Mouse (Mus musculus) mouse trophoblast stem cell (cell line): Measurements from ENCODE around the gene Wbp2nl.

Experiments
- in situ Hi-C, 2 experiments: fragments of 300-500 bp; cut with MseI, MboI; formaldehyde crosslinking; loops; 2 replicates in 1 of 2; 3 replicates in 1 of 2; pipeline ENCODE4 v1.15.1; 2025

Gene Wbp2nl

GRCm38 (mm10) chr15:82317839-82318238 is 19.1 kb downstream of the Wbp2nl start:
- in situ Hi-C loops = no loop called here

- in situ Hi-C loops = no loop called here
Measured at GRCm38 (mm10) chr15:82319613-82320012, 20.9 kb downstream of the Wbp2nl start.

GRCm38 (mm10) chr15:82322195-82322594 is 23.4 kb downstream of the Wbp2nl start:
- in situ Hi-C loops = no loop called here

- in situ Hi-C loops = no loop called here
Measured at GRCm38 (mm10) chr15:82325382-82325781, 26.6 kb downstream of the Wbp2nl start.

GRCm38 (mm10) chr15:82335194-82335593 is 36.4 kb downstream of the Wbp2nl start:
- in situ Hi-C loops = no loop called here

GRCm38 (mm10) chr15:82336629-82337028 is 37.9 kb downstream of the Wbp2nl start:
- in situ Hi-C loops = no loop called here

- in situ Hi-C loops = no loop called here
Measured at GRCm38 (mm10) chr15:82337875-82338274, 39.1 kb downstream of the Wbp2nl start.

- in situ Hi-C loops = no loop called here
Measured at GRCm38 (mm10) chr15:82338593-82339112, 39.9 kb downstream of the Wbp2nl start, which contains the start of the genes Naga, Pheta2 and Smdt1. Gene Naga, minus strand, starts transcription at chr15:82338925. Gene Pheta2, plus strand, starts transcription at chr15:82338942. Gene Smdt1, plus strand, starts transcription at chr15:82338959.

GRCm38 (mm10) chr15:82339150-82339549 is 40.4 kb downstream of the Wbp2nl start:
- in situ Hi-C loops = no loop called here

GRCm38 (mm10) chr15:82339634-82340254 is 41.0 kb downstream of the Wbp2nl start:
- in situ Hi-C loops = no loop called here

- in situ Hi-C loops = no loop called here
Measured at GRCm38 (mm10) chr15:82340414-82341035, 41.8 kb downstream of the Wbp2nl start.

GRCm38 (mm10) chr15:82341036-82341501 is 42.3 kb downstream of the Wbp2nl start:
- in situ Hi-C loops = no loop called here

GRCm38 (mm10) chr15:82341675-82342542 is 43.2 kb downstream of the Wbp2nl start:
- in situ Hi-C loops = no loop called here

GRCm38 (mm10) chr15:82342543-82342935 is 43.8 kb downstream of the Wbp2nl start:
- in situ Hi-C loops = no loop called here

GRCm38 (mm10) chr15:82343368-82344287 is 44.9 kb downstream of the Wbp2nl start:
- in situ Hi-C loops = no loop called here

GRCm38 (mm10) chr15:82344971-82345370 is 46.2 kb downstream of the Wbp2nl start:
- in situ Hi-C loops = no loop called here

- in situ Hi-C loops = no loop called here
Measured at GRCm38 (mm10) chr15:82345820-82346470, 47.2 kb downstream of the Wbp2nl start.

- in situ Hi-C loops = no loop called here
Measured at GRCm38 (mm10) chr15:82346580-82347302, 48.0 kb downstream of the Wbp2nl start.

GRCm38 (mm10) chr15:82347303-82347676 is 48.5 kb downstream of the Wbp2nl start:
- in situ Hi-C loops = no loop called here

GRCm38 (mm10) chr15:82347852-82348251 is 49.1 kb downstream of the Wbp2nl start:
- in situ Hi-C loops = no loop called here
